Mouse (Mus musculus): ENCODE measurements around the gene Anapc5.

Anapc5 gene

DNA sequence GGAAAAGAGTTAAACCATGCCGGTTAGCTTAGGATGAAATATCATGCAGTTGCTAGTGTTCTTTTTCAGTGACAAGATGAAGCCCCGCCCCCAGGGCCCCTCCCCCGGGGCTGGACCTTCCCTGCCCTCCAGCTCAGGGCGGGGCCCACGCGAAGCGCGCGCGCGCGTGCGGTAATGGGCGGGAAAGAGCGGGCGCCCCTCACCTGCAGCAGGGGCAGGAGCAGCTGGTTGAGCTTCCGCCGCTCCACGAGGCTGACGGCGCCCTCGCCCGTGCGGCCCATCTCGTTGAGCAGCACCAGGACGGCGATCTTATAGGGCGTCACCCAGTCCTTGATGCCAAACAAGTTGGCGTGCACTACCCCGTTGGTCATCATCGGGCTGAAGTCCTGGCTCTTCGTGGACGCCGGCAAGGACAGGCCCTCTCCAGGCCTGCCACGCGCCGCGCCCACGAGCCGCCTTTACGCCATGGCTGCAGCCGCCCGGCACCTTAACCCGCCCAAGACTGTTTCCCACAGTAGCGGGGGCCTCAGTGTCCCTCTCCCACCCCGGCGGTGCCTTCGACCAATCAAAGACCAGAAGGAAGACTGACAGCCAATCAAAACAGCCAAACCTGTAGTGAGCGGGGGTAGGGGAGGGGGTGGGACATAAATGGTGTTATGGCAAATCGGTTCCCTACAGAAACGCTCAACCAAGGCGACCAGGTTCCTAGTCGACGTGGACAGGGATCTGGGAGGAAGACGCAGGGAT, at the start of gene Anapc5:
TSS of gene Anapc5 (minus strand) at position 563 of the 747 bp plus-strand sequence.
- peak; percentile 90 for DNase-seq (ENCODE audit: low read depth, low spot score)

DNA sequence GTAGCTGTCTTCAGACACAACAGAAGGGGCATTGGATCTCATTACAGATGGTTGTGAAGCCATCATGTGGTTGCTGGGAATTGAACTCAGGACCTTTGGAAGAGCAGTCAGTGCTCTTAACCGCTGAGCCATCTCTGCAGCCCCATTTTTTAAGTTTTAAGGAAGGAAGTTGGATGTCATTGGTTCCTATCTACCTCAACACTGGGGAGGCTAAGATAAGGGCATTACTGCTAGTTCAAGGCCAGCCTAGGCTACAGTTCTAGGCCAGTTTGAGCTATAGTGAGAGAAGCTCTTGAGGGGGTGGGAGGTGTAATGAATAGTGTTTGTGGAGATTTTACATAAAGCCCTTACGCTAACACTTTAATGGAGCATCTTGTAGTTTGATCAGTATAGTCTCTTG, 41.9 kb upstream of the Anapc5 start:
- no peak for DNase-seq (ENCODE audit: low read depth, low spot score)

DNA sequence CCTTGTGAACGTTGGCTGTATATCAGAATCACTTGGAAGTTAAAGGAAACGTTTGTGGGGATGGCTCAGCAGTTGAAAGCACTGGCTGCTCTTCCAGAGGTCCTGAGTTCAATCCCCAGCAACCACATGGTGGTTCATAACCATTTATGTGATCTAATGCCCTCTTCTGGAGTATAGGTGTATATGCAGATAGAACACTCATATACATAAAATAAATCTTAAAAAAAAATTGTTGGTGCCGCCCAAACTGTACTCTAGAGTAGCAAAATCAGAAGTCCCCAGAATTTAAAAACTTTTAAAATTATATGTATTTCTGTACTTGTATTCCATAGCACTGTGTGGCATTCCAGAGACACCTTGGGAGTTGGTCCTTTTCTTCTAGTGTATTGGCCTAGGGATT, 34.7 kb upstream of the Anapc5 start:
- no peak for DNase-seq (ENCODE audit: low read depth, low spot score)

DNA sequence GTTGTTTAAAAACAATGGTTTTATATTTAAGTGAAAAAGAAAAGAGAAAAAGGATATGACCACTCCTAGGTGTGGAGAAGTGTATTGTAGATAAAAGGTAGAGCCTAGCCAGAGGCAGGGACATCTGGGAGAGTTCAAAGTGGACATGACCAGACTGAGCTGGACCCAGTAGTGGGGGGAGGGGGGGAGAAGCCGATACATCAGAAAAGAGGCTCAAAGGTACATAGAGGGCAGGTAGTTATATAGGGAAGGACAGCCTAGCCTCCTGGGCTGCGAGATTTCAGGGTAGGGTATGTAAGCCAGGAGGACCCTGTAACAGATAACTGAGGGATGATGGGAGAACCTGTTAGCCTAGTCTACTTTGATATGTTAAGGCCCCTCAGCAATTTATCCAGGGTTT, 31.5 kb upstream of the Anapc5 start:
- no peak for DNase-seq (ENCODE audit: low read depth, low spot score)

DNA sequence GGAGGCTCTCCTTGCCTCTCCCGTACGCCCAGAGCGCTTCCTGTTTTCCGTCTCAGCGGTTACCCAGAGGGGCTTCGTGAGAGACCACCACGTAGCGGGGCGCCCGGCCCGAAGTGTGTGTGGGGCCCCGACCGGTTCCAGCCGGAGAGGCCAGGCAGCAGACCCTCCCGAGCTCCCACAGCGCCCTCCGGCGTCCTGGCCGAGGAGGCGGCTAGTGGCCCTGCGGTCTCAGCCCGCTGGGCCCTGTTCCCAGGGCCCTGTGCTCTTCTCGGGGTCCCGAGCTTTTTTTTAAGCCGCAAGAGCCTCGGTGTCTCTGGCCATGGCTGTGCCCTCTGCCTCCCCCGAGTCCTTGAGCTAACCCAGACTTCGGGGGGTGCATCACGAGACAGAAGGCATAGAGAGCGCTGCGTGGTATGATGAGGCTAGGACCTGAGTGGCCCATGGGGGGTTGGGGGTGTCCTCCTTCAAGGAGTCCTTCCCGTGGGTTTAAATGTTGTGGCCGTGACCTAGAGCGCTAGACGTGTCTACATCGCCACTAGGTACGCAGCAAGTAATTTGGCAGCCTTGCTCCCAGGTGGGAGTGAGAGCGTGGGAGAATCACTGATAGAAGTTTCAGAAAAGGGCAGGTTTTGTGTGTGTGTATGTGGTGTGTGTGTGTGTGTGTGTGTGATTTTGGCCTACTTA, 29.3 kb upstream of the Anapc5 start:
- DNase-seq (ENCODE audit: low read depth, low spot score) = no peak

DNA sequence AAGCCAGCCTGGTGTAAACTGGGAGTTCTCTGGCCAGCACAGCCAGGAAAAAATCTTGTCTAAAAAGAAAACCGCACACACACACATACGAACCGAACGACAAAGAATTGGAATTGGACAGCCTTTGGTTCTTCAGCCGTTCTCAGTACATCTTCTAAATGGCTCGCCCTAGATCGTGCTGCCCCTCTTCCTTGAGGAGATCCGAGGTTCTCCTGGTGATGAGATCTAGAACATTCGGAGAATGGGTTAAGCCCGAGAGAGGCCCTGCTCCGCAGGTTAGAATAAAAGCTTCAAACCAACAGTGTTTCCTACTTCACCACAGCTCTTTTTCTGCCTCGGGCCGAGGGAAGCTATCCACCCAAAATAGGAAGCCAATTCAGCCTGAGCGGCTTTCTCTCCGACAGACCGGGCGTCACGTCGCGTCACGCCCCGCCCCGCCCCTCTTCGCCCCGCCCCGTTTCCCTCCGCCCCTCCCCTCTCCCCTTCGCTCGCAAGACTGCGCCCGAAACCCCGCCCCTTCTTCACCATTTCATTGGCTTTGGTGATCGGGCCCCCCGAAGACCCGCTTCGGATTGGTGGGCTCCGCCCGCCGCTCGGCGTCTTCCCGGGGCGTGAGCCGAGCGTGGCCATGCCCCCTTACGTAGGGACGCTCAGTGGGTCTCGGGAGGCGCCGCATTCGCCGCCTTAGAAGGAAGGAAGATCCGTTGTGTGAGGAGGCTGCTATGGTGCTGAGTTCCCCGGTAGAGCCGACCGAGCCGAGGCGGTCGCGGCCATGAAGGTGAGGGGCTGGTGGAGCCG, 28.6 kb upstream of the Anapc5 start, which contains the start of gene Rnf34:
TSS of gene Rnf34 (plus strand) at position 528 of the 798 bp plus-strand sequence.
- peak; percentile 95 for DNase-seq (ENCODE audit: low read depth, low spot score)

DNA sequence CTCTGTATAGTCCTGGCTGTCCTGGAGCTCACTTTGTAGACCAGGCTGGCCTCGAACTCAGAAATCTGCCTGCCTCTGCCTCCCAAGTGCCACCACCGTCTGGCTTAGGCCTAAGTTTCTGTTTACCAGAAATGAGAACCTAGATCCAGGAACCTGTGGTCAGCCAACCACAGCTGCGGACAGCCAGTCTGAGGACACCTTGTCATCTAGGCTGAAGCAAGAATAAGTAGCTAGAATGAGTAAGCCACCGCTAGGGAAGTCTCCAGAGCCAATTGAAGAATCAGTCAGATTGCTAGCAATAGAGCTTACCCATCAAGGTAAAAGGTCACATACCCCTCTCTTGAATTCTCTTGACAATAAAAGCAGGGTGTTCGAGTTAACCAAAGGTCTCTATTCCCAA, 22.7 kb upstream of the Anapc5 start:
- DNase-seq (ENCODE audit: low read depth, low spot score) = no peak

DNA sequence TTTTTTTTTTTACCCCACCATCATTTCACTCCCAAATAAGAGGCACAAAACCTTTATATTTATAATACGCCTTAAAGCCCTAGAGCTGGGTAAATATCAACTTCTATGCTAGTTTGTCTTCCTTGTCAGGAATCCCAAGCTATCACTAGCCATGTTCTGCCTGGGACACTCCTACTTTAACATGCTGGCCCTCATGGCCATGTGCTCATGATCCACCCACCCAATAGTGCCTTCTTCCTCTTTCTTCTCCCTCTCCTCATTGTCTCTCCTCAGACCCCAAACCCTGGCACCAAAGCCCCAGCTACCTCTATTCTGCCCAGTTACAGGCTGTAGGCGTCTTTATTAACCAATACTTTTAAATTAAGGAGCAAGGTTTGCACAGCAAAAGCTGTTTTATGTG, 20.0 kb upstream of the Anapc5 start:
- no peak for DNase-seq (ENCODE audit: low read depth, low spot score)

DNA sequence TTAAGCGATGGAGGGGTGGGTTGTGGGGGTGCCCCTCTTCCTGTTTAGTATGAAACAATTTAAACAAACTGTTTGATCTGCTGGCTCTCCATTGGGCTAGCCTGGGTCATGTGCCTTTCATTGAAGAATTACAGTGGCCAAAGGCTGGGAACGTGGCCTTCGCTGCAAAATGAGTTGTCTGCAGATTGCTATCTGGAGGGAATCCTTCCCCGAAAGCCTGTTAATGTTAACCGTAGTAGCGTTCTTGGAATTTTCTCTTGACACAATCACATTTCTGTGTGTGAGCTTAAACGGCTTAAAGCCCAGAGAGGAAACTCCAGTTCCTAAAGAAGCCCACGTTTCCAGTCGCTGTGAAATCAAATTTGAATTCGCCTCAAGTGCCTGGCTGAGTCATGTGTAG, 11.9 kb upstream of the Anapc5 start:
- DNase-seq (ENCODE audit: low read depth, low spot score) = no peak

DNA sequence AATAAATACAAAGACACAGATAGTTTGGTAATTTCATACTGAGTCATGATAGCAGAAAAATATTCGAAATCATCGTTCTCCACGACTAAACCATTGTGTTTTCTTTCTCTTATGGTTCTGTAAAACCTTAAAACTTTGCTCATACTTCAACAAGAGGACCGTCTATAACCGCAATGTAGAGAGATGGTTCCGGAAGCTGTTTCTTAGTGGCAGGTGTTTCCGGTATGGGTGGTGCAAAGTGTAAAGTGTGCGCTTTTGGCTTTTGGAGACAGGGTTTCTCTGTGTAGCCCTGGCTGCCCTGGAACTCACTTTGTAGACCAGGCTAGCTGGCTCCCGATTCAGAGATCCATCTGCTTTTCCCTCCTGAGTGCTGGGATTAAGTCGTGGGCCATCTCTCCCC, 11.4 kb upstream of the Anapc5 start:
- no peak for DNase-seq (ENCODE audit: low read depth, low spot score)

DNA sequence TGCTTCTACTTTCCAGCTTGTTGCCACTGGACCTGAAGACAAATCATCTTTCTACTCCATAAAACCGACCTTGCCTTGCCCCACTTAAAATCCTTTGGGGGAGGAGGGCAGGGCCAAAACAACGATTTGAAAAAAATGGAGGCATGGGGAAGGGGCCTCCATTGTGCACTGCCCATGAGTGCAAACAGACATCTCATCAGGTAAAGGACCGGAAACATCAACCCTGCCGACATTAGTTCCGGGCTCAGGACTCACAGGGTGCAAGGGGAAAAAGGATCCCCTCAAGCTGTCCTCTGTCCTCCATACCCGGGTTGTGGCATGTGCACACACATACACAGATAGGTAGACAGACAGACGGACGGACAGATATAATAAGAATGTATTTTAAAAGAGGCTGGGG, 4.0 kb upstream of the Anapc5 start:
- no peak for DNase-seq (ENCODE audit: low read depth, low spot score)

DNA sequence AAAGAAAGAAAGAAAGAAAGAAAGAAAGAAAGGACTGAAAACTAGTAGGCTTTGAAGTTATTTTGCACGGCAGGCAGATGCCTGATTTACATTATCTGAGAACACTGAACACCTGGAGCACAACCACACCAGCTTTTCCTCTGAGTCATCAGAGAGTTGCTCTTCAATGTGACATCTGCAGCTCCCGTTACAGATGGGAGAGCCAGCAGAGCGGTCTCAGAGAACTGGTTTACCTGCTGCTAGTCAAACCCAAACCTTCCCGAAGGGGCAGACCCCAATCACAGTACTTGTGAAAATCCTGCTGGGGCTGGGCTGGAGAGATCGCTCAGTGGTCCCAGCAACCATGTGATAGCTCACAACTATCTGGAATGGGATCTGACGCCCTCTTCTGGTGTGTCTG, 3.3 kb upstream of the Anapc5 start:
- no peak for DNase-seq (ENCODE audit: low read depth, low spot score)

DNA sequence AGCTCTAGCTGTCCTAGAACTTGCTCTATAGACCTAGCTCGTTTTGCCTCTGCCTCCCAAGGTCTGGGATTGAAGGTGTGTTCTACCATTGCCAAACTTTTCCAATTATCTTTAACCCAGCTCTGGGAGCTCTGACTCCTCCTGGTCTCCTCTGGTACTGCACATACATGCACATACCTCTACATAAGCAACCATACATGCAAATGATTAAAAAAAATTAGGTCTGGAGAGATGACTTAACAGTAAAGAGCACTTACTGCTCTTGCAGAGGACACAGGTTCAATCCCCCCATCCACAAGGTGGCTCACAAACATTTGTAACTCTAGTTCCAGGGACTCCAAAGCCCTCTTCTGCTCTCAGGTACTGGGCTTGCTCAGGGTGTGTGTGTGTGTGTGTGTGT, 2.8 kb upstream of the Anapc5 start:
- no peak for DNase-seq (ENCODE audit: low read depth, low spot score)

DNA sequence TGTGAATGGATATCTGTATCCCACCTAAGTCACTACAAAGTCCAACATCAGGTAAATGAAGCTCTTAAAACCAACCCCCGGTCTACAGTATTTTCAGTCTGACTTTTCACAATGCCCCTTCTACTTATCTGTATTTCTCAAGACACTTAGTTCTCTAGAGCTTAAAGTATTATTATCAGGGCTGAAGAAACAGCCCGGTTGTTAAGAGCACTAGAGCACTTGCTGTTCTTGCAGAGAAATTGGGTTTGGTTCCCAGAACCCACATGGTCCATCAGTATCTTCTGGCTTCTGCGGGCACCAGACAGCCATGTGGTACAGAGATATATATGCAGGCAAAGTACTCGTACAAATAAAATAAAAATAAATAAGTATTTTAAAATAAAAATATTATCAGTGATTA, 1.3 kb upstream of the Anapc5 start:
- no peak for DNase-seq (ENCODE audit: low read depth, low spot score)

DNA sequence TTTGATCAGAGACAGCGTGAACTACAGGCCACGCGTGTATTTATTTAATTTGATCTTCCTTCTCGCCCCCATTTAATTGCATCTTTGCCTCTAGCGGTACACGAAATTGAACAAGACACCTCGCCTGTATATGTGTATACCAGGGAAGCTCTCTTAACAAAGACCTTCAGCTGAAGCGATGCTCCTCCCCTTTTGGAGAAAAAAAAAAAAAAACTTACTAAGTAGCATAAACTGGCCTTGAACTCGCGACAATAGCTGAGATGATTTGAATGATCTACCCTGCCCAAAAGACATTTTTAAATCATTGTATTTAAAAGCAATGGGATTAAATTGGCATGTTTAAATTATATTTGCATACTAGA, 366 bp upstream of the Anapc5 start:
- no peak for DNase-seq (ENCODE audit: low read depth, low spot score)

DNA sequence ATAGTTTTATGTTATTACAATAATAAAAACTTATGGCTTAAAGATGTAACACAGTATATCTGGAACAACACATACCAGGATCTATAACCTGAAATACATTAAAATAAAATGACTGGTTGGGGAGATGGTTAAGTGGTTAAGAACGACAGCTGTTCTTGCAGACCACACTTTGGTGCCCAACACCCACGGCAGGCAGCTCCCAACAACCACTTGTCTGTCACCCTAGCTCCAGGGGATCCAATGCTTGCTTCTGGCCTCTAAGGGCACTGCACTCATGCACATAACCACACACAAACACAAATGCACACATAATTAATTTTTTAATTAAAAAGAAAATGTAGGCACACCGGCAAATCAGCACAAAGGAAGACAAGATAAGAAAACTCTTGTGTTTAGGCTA, 8.4 kb downstream of the Anapc5 start:
- no peak for DNase-seq (ENCODE audit: low read depth, low spot score)

DNA sequence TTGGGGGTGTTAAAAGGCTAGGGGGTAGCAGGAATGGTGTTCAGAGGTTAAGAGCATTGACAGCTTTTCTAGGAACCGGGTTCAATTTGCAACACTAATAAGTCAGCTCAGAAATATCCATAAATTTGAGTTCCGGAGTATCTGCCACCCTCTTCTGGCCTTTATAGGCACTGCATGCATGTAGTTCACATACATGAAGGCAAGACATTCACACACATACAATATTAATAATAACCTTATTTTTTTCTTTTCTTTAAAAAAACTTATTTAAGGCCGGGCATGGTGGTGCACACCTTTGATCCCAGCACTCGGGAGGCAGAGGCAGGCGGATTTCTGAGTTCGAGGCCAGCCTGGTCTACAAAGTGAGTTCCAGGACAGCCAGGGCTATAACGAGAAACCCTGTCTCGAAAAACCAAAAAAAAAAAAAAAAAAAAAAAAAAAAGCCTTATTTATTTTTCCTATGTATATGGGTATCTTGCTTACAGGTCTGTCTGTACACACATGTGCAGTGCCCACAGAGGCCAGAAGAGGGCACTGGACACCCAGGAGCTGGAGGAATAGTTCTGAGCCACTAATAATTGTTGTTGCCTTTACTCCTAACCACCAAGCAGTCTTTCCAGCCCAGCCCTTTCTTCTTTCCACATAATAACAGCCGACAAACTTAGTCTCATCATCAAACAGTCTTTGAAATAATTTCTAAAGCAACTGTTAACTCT, 9.6 kb downstream of the Anapc5 start:
- DNase-seq (ENCODE audit: low read depth, low spot score) = peak; percentile 29

DNA sequence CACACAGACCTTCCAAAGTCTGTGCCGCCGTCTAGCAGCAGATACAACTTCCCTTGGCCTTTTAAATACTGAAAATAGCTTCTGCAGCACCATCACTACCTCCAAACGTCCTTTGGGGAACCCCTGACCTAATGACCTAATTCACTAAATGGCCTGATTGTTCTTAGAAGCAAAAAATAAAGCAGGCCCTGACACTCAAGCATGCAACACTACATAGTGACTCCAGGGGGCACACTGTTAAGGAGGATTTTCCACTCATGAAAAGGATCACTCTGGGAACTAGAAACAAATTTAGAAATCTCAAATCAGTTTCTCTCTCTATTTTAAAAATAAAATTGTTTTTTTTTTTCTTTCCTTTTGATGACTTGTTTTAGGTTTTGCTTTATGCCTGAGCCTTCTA, 15.6 kb downstream of the Anapc5 start:
- no peak for DNase-seq (ENCODE audit: low read depth, low spot score)

DNA sequence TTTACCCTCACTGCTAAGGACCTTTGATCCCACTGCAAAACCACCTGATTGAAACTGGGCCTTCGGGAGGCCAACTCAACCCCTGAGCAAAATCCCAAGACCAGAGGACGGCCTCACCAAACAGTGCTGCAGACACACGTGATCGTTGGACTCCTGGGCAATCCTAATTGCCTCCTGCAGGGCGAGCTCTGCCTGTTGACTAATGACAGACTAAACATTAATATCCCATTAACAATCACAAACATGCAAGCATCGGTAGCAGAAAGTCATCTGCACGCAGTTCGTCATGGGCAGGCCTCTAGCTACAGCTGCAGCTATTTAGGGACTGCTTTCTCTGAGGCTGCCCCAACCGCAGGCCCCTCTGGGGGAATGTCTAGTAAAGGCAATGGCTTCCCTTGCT, 18.4 kb downstream of the Anapc5 start:
- DNase-seq (ENCODE audit: low read depth, low spot score) = no peak

DNA sequence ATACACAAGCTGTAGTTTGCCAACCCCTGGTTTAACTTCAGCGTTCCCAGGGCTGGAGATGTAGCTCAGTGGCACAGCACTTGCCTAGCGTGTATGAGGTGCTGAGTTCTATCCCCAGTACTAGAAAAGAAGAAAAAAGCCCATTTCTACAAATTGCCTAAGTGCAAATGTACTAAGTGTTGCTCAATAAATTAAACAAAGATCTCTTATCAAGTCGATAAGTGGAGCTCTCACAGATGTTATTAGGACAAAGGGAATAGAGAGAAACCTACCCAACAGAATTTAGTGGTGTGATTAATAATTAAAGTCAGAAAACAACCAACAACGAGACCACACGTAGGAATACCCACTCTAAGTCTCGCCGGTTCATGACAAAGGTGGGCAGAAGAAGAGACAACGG, 19.5 kb downstream of the Anapc5 start:
- DNase-seq (ENCODE audit: low read depth, low spot score) = no peak

DNA sequence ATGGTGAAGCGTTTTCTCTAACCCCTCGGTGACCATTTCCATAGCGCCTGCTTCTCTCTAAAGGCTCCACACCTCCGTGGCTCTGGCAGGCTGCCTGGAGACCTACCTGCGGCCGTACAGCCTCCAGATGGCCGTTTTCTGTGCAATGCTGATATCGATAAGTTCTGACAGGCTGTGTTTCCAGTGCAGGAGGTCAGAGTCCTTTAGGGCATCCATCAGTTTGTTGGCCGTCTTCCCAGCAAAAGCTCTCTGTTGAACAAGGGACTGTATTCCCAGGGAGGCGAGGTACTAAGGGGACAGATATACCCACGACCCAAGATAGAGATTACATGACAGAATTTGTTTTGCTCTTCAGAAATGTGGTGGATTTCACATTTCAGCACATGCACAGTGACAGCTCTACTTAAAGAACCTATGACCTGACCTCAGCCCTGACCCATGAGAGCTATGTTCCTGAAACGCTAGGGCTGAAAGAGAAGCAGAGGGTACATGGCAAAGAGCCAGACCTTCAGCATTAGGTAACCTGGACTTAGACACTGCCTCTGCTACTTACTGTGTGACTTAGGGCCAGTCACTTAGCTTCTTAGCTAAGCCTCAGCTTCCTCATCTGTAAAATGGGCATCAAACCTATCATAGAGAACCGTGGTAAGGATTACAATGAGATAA, 20.7 kb downstream of the Anapc5 start:
- DNase-seq (ENCODE audit: low read depth, low spot score) = no peak

All from retina, adult 2 months (tissue).